ENCODE assay signal across 9 mouse cellular contexts in the genomic region with DNA sequence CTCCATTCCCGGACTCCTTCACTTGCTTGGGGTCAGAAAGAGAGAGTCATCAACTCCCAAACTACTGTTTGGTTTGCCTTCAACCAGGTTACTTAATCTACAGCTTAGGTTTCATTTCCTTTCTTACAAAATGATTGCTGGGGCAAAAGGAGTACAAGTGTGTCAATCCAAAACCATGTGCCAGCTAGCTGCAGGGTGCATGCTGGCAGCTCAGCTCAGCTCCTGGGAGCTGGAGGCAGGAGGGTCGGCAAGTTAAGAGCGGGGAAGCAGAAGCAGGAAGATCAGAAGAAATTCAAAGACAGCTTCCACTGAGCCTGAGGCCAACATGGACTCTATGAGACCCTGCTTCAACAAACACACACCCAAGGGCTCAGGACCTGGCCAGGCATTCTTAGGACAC. TPM values are rescaled to one million over a fixed set of nuclear protein-coding genes. Genes with fewer than 3 reads are reported as not detected.
DNase-seq lines count a peak whose midpoint lies in the region; ATAC-seq lines count a peak whose summit lies in the region.
"Had no signal": no experiment of that assay in that cellular context is flagged by ENCODE, and none has a peak within 500 bp of the region (broad histone marks: within the 10 kb centered on the region; RNA-seq: fewer than 3 reads in every experiment).

No protein-coding gene starts in this region.

- H3K4me3 ChIP-seq in forebrain, embryonic 10.5 days: peak overlapping the region; percentile 15; the same call in 1 of the 2 replicates
- H3K4me3 ChIP-seq in forebrain, embryonic 12.5 days (replicated peaks): no peak overlapping the region
- peak overlapping the region; percentile 16; the same call in 1 of the 2 replicates for H3K4me3 ChIP-seq in midbrain, embryonic 10.5 days
- no peak overlapping the region; the same call in 1 of the 2 replicates for H3K4me3 ChIP-seq in midbrain, embryonic 14.5 days (replicated peaks; ENCODE audit: low read depth, low read length)
- no peak overlapping the region for H3K4me3 ChIP-seq in stomach, embryonic 15.5 days (replicated peaks)

- peaks cover 61% of the 10 kb centered on the region for H3K36me3 ChIP-seq in forebrain, embryonic 10.5 days (replicated peaks)
- peaks cover 42% of the 10 kb centered on the region for H3K36me3 ChIP-seq in forebrain, embryonic 12.5 days (replicated peaks)
- peaks cover 61% of the 10 kb centered on the region for H3K36me3 ChIP-seq in midbrain, embryonic 10.5 days
- H3K36me3 ChIP-seq in midbrain, embryonic 14.5 days (ENCODE audit: control insufficient read depth, insufficient read depth, low read length): peaks cover 49% of the 10 kb centered on the region
- peaks cover 27% of the 10 kb centered on the region for H3K36me3 ChIP-seq in stomach, embryonic 15.5 days

- no peak overlapping the region for H3K27ac ChIP-seq in forebrain, embryonic 10.5 days
- H3K27ac ChIP-seq in forebrain, embryonic 12.5 days: no peak overlapping the region
- H3K27ac ChIP-seq in midbrain, embryonic 10.5 days (replicated peaks): no peak overlapping the region
- H3K27ac ChIP-seq in midbrain, embryonic 14.5 days (replicated peaks; ENCODE audit: low read depth, low read length): no peak overlapping the region
- peak overlapping the region; percentile 55; the same call in 1 of the 2 replicates for H3K27ac ChIP-seq in stomach, embryonic 15.5 days

- no peak overlapping the region for H3K4me2 ChIP-seq in forebrain, embryonic 12.5 days
- no peak overlapping the region for H3K4me2 ChIP-seq in midbrain, embryonic 14.5 days (ENCODE audit: low read length)
- peak overlapping the region; percentile 27 for H3K4me2 ChIP-seq in stomach, embryonic 15.5 days

- WGBS in forebrain, embryonic 10.5 days: 68% methylated on average over 3 of the region's 3 CpGs
- 74% methylated on average over 3 of the region's 3 CpGs for WGBS in forebrain, embryonic 12.5 days
- WGBS in midbrain, embryonic 10.5 days: 72% methylated on average over 3 of the region's 3 CpGs
- 68% methylated on average over 3 of the region's 3 CpGs for WGBS in midbrain, embryonic 14.5 days
- WGBS in stomach, embryonic 15.5 days: 63% methylated on average over 3 of the region's 3 CpGs

- H3K9me3 ChIP-seq in forebrain, embryonic 10.5 days: no peaks in the 10 kb centered on the region
- H3K9me3 ChIP-seq in forebrain, embryonic 12.5 days: no peaks in the 10 kb centered on the region
- no peaks in the 10 kb centered on the region for H3K9me3 ChIP-seq in midbrain, embryonic 10.5 days (replicated peaks)
- no peaks in the 10 kb centered on the region for H3K9me3 ChIP-seq in midbrain, embryonic 14.5 days (ENCODE audit: control insufficient read depth, low read length)
- H3K9me3 ChIP-seq in stomach, embryonic 15.5 days: no peaks in the 10 kb centered on the region
- H3K9me3 ChIP-seq: G1E had no signal

- no peak for DNase-seq in forebrain, embryonic 10.5 days (ENCODE audit: extremely low spot score, low spot score)
- no peak for DNase-seq in midbrain, embryonic 10.5 days (ENCODE audit: low spot score)
- no peak for DNase-seq in midbrain, embryonic 14.5 days
- DNase-seq in kidney, postnatal 14 days: peak; percentile 30
- no peak for DNase-seq in cerebellum, adult 18-20 months
- no peak for DNase-seq in cerebellum, adult 8-10 months

- ATAC-seq in forebrain, embryonic 12.5 days (ENCODE audit: low FRiP score): no peak
- no peak for ATAC-seq in midbrain, embryonic 14.5 days (ENCODE audit: low FRiP score, low TSS enrichment)
- ATAC-seq in stomach, embryonic 15.5 days (ENCODE audit: insufficient read depth, low FRiP score, low read depth): no peak

- H3K4me1 ChIP-seq in forebrain, embryonic 10.5 days: peaks cover 43% of the 10 kb centered on the region
- peaks cover 34% of the 10 kb centered on the region for H3K4me1 ChIP-seq in forebrain, embryonic 12.5 days
- H3K4me1 ChIP-seq in midbrain, embryonic 10.5 days: peaks cover 37% of the 10 kb centered on the region
- peaks cover 24% of the 10 kb centered on the region for H3K4me1 ChIP-seq in midbrain, embryonic 14.5 days (ENCODE audit: control insufficient read depth, insufficient read depth, low read length)
- H3K4me1 ChIP-seq in stomach, embryonic 15.5 days: peaks cover 28% of the 10 kb centered on the region

- H3K27me3 ChIP-seq in forebrain, embryonic 10.5 days (ENCODE audit: poor library complexity, severe bottlenecking): no peaks in the 10 kb centered on the region
- H3K27me3 ChIP-seq in forebrain, embryonic 12.5 days: no peaks in the 10 kb centered on the region
- no peaks in the 10 kb centered on the region for H3K27me3 ChIP-seq in midbrain, embryonic 10.5 days (ENCODE audit: low read depth, poor library complexity, severe bottlenecking)
- no peaks in the 10 kb centered on the region for H3K27me3 ChIP-seq in midbrain, embryonic 14.5 days (ENCODE audit: control insufficient read depth, insufficient read depth, low read length)
- H3K27me3 ChIP-seq in stomach, embryonic 15.5 days (replicated peaks): no peaks in the 10 kb centered on the region

- H3K9ac ChIP-seq in forebrain, embryonic 12.5 days: no peak overlapping the region
- no peak overlapping the region for H3K9ac ChIP-seq in midbrain, embryonic 14.5 days (replicated peaks; ENCODE audit: low read length)
- no peak overlapping the region for H3K9ac ChIP-seq in stomach, embryonic 15.5 days

RNA-seq across cellular contexts. Expression of gene Znfx1, which starts 2.5 kb away (rescaled TPM):
- 5.2 and 5.3 TPM in 2 replicates for polyA plus RNA-seq in forebrain, embryonic 10.5 days (2016; fragmentation: Nextera tagmentation; extraction: Ambion mirVana)
- 8.5 and 9.2 TPM in 2 replicates for polyA plus RNA-seq in forebrain, embryonic 12.5 days (2016; fragmentation: Nextera tagmentation; extraction: Ambion mirVana)
- polyA plus RNA-seq in midbrain, embryonic 10.5 days (2016; fragmentation: Nextera tagmentation; extraction: Ambion mirVana): 5.5 and 7.0 TPM in 2 replicates
- 8.9 and 9.3 TPM in 2 replicates for polyA plus RNA-seq in midbrain, embryonic 14.5 days (2014; fragmentation: Nextera tagmentation; extraction: Ambion mirVana)
- 7.9 TPM in 2 replicates for polyA plus RNA-seq in stomach, embryonic 15.5 days (2015; fragmentation: Nextera tagmentation; extraction: Ambion mirVana)

RNA-seq across cellular contexts. Expression of gene Ddx27, which starts 45.4 kb away (rescaled TPM):
- 76.1 and 77.8 TPM in 2 replicates for polyA plus RNA-seq in forebrain, embryonic 10.5 days (2016; fragmentation: Nextera tagmentation; extraction: Ambion mirVana)
- 55.9 and 56.6 TPM in 2 replicates for polyA plus RNA-seq in forebrain, embryonic 12.5 days (2016; fragmentation: Nextera tagmentation; extraction: Ambion mirVana)
- polyA plus RNA-seq in midbrain, embryonic 10.5 days (2016; fragmentation: Nextera tagmentation; extraction: Ambion mirVana): 63.9 and 69.3 TPM in 2 replicates
- polyA plus RNA-seq in midbrain, embryonic 14.5 days (2014; fragmentation: Nextera tagmentation; extraction: Ambion mirVana): 26.6 and 31.0 TPM in 2 replicates
- polyA plus RNA-seq in stomach, embryonic 15.5 days (2015; fragmentation: Nextera tagmentation; extraction: Ambion mirVana): 47.4 and 50.4 TPM in 2 replicates

Comparison
In these comparisons a context has a peak if more than half of its experiments do, and no peak if none do; other contexts are left out.
1. H3K4me3 ChIP-seq: peak in forebrain, embryonic 10.5 days (single experiment) and midbrain, embryonic 10.5 days (single experiment); none in forebrain, embryonic 12.5 days (single experiment), midbrain, embryonic 14.5 days (single experiment) and stomach, embryonic 15.5 days (single experiment).